Mouse (Mus musculus) hindbrain, embryonic 14.5 days (tissue): ENCODE data around the gene Ldb1. TPM values are rescaled to one million over a fixed set of nuclear protein-coding genes. Genes with fewer than 3 reads are reported as not detected.
"Not testable (repeated sequence)": the region's sequence is repeated elsewhere in the genome, so short reads cannot be mapped to it uniquely, and the experiment has no call there.

Source experiments
- ATAC-seq: fragments of 200-750 bp; cut with Nextera tagmentation; 2 replicates; pipeline ENCODE4 v1.8.0; 2017; ENCODE audit warnings: moderate number of reproducible peaks, mild to moderate bottlenecking, moderate TSS enrichment, moderate library complexity; ENCODE audit not compliant: low FRiP score
- DNase-seq: peaks from one replicate; pipeline ENCODE4 v3.0.0-alpha.2; 2015; ENCODE audit warnings: low spot score
- H3K27ac ChIP-seq: fragments of 300-500 bp; sonication (generic); 2 replicates; pipeline ENCODE4 v1.5.1; 2014; ENCODE audit warnings: mild to moderate bottlenecking, moderate library complexity
- H3K27me3 ChIP-seq: fragments of 300-500 bp; sonication (generic); 2 replicates; pipeline ENCODE4 v1.6.1; 2014; ENCODE audit warnings: mild to moderate bottlenecking, low read length, mixed read lengths; ENCODE audit not compliant: control insufficient read depth, insufficient read depth
- H3K36me3 ChIP-seq: fragments of 300-500 bp; sonication (generic); replicated peaks from 2 replicates; pipeline ENCODE4 v1.6.1; 2014; ENCODE audit not compliant: control insufficient read depth, insufficient read depth
- H3K4me1 ChIP-seq: fragments of 300-500 bp; sonication (generic); replicated peaks from 2 replicates; pipeline ENCODE4 v1.6.1; 2014; ENCODE audit warnings: antibody characterized with exemption, low read length, mixed read lengths; ENCODE audit not compliant: control insufficient read depth, insufficient read depth
- H3K4me2 ChIP-seq: fragments of 300-500 bp; sonication (generic); replicated peaks from 2 replicates; pipeline ENCODE4 v1.6.1; 2014; ENCODE audit warnings: mild to moderate bottlenecking, moderate library complexity
- H3K4me3 ChIP-seq: fragments of 300-500 bp; sonication (generic); replicated peaks from 2 replicates; pipeline ENCODE4 v1.5.1; 2014; ENCODE audit warnings: mild to moderate bottlenecking, low read length
- H3K9ac ChIP-seq: fragments of 300-500 bp; sonication (generic); 2 replicates; pipeline ENCODE4 v1.6.1; 2014
- H3K9me3 ChIP-seq: fragments of 300-500 bp; sonication (generic); 2 replicates; pipeline ENCODE4 v1.6.1; 2016; ENCODE audit warnings: low read length; ENCODE audit not compliant: control insufficient read depth
- WGBS: fragments of 180-500 bp; shearing (Covaris S2); extraction: QIAGEN DNeasy Blood & Tissue Kit; methylation state at CpG from one replicate; pipeline ENCODE4 v1.1.7; 2014; 5-methylcytosine and 5-hydroxymethylcytosine counted together
- polyA plus RNA-seq: library from polyadenylated mRNA; unstranded; fragments of >200 nt; fragmentation: Nextera tagmentation; extraction: Ambion mirVana; gene quantifications from 2 replicates; pipeline ENCODE4 v1.2.1, GENCODE M21; 2014

The Ldb1 gene
- polyA plus RNA-seq, 1 experiment from 2014 or later: 95.4 TPM

DNA sequence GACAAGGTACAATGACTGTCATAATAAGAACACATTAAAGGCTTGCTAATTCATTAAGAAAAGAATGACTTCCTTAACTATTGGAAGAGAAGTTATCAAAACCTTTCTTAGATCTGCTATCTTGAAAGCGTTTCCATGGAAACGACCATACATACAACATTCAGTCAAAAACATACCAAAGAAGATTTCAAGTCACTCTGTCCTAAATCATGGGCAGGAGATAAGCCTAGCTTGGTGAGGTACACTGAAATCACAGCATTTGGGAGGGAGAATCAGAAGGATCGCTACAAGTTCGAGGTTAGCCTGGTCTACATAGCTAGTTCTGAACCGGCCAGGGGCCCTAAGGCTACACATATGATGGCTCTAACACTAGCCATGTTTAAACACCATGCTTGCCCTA is 47.6 kb downstream of the Ldb1 start:
- peak overlapping the region; percentile 61 for H3K4me3 ChIP-seq

DNA sequence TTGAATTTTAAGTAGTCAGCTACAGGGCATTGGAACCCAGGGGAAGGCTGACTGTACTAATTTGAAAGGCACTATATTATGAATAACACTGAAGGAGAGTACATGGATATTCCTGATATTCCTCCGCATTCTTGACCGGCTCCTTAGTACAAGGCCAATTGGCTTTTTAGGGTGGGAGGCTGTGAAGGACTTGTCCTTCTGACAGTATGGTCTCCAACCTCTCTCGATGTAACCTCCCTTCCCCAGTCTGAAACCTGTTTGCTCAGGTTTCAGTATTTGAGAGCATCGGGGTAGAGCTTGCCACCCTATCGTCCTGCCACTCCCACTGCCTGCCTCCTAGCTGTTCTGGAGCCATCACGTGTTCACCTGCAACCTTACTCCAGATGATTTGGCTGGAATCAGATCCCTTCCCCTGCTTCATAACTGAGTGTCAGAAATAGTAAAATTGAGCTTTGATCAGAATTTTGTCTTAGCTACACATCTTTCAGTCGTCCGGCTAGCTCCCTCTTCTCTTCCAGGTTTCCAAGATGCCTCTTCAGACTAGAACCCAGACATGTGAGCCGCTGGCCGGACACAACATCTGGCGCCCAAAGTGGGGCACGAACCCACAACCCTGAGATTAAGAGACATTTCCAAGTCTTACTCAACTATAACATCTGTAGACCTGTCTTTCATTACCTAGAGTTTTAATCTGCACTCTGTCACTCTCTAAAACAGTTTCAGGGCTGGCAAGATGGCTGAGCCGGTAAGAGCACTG is 50.9 kb downstream of the Ldb1 start:
- DNase-seq: no peak
- Histone ChIP-seq H3K4me1 (peaks cover 11% of the 10 kb centered on the region), H3K9ac (no peak overlapping the region), H3K9me3 (no peaks in the 10 kb centered on the region), H3K27me3 (no peaks in the 10 kb centered on the region), H3K27ac (no peak overlapping the region), H3K36me3 (0 out of 2 replicates have a peak, but pooled peaks cover 3% of the 10 kb centered on the region), H3K4me3 (no peak overlapping the region), H3K4me2 (no peak overlapping the region)
- WGBS: 95% methylated on average over 13 of the region's 13 CpGs
- no peak for ATAC-seq

More for the DNA sequence above, 47.6 kb downstream of the Ldb1 start:
- WGBS: 67% methylated on average over 5 of the region's 5 CpGs
- Histone ChIP-seq H3K9ac (peak overlapping the region; percentile 93), H3K4me2 (peak overlapping the region; percentile 77), H3K27me3 (no peaks in the 10 kb centered on the region), H3K9me3 (no peaks in the 10 kb centered on the region), H3K36me3 (0 out of 2 replicates have a peak, but pooled peaks cover 3% of the 10 kb centered on the region), H3K4me1 (peaks cover 11% of the 10 kb centered on the region), H3K27ac (peak overlapping the region; percentile 97; the same call in 1 of the 2 replicates)
- DNase-seq: no peak
- no peak for ATAC-seq

DNA sequence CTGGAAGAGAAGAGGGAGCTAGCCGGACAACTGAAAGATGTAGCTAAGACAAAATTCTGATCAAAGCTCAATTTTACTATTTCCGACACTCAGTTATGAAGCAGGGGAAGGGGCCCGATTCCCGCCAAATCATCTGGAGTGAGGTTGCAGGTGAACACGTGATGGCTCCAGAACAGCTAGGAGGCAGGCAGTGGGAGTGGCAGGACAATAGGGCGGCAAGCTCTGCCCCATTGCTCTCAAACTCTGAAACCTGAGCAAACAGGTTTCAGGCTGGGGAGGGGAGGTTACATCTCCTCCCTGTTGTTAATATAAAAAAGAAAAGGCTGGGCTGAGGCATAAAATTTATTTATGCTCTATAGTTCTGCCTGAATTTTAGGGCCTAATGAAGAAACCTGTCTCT is 51.6 kb downstream of the Ldb1 start:
- not testable (repeated sequence) for DNase-seq, H3K27ac ChIP-seq, H3K9me3 ChIP-seq, H3K27me3 ChIP-seq, H3K4me2 ChIP-seq, ATAC-seq, H3K4me3 ChIP-seq, H3K36me3 ChIP-seq, H3K9ac ChIP-seq
- 91% methylated on average over 6 of the region's 6 CpGs for WGBS
- H3K4me1 ChIP-seq: peaks cover 11% of the 10 kb centered on the region

DNA sequence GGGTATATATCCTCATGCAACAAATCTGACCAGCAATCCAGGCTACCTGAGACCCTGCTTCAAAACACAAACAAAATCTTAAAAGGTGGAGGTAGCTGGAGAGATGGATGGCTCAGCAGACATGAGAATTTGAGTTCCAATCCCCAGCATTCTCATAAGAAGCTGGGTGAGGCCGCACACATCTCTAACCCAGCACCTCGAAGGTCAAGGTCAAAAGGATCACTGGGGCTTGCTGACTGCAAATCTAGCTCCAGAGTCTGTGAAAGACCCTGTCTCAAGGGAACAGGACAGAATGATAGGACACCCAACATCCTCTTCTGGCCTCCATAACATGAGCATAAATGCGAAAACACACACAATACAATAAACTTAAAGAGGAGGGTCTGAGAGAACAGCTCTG is 53.8 kb downstream of the Ldb1 start:
- ATAC-seq: no peak
- WGBS: 96% methylated on average over 3 of the region's 3 CpGs

DNA sequence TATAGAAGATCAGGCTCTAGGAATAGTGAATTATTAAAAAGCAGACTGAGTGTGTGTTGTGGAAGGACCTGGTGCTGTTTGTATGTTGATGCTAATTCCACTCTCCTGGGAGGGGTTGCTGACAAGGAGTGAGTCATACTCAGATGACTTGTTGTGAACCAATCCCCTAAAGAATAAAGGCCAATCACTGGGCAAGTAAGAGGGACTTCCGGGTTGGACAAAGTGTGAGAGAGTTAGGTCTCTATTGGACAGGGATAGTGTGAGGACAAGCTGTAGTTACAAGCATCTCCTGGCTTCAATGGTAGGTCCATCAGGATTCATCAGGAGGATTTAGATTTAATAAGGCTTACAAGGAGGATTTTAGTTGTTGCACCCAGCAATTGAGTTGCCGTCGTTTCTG is 56.8 kb downstream of the Ldb1 start:
- H3K9me3 ChIP-seq: no peaks in the 10 kb centered on the region
- H3K4me1 ChIP-seq: no peaks in the 10 kb centered on the region

More for the DNA sequence above, 53.8 kb downstream of the Ldb1 start:
- no peak for DNase-seq
- Histone ChIP-seq H3K4me3 (no peak overlapping the region), H3K9ac (no peak overlapping the region), H3K4me1 (no peaks in the 10 kb centered on the region), H3K9me3 (no peaks in the 10 kb centered on the region), H3K4me2 (no peak overlapping the region), H3K27me3 (no peaks in the 10 kb centered on the region), H3K27ac (no peak overlapping the region), H3K36me3 (0 out of 2 replicates have a peak, but pooled peaks cover 7% of the 10 kb centered on the region)

DNA sequence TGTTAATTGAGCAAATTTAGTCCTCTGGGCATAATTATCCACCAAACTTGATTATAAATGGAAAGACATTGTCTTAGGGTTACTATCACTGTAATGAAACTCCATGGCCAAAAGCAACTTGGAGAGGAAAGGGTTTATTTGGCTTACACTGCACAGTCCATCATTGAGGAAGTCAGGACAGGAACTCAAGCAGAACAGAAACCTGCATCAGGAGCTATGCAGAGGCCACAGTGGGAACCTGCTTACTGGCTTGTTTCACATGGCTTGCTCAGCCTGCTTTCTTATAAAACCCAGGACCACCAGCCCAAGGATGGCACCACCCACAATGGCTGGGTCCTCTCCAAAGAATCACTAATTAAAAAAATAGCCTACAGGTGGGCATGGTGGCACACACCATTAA is 60.6 kb downstream of the Ldb1 start:
- Histone ChIP-seq H3K4me1 (no peaks in the 10 kb centered on the region), H3K9me3 (no peaks in the 10 kb centered on the region)
- ATAC-seq: no peak

More for the DNA sequence above, 56.8 kb downstream of the Ldb1 start:
- no peak for DNase-seq
- H3K4me3 ChIP-seq: no peak overlapping the region
- H3K4me2 ChIP-seq: no peak overlapping the region
- H3K27ac ChIP-seq: no peak overlapping the region
- H3K36me3 ChIP-seq: 0 out of 2 replicates have a peak, but pooled peaks cover 4% of the 10 kb centered on the region
- no peak for ATAC-seq
- no peak overlapping the region for H3K9ac ChIP-seq
- WGBS: 96% methylated on average over 3 of the region's 3 CpGs
- no peaks in the 10 kb centered on the region for H3K27me3 ChIP-seq

More for the DNA sequence above, 60.6 kb downstream of the Ldb1 start:
- no peak overlapping the region for H3K4me3 ChIP-seq
- no peak overlapping the region for H3K9ac ChIP-seq
- no peak overlapping the region for H3K4me2 ChIP-seq
- no peak for DNase-seq
- H3K27me3 ChIP-seq: no peaks in the 10 kb centered on the region
- H3K36me3 ChIP-seq: 0 out of 2 replicates have a peak, but pooled peaks cover 4% of the 10 kb centered on the region
- no peak overlapping the region for H3K27ac ChIP-seq

Other genes with a start within 250 kb of the Ldb1 start
- 14.1 and 17.6 TPM in 2 replicates for gene Kcnip2, start 229.2 kb downstream of the Ldb1 start, polyA plus RNA-seq
- 17.7 and 18.7 TPM in 2 replicates for gene Armh3, start 46.7 kb downstream of the Ldb1 start, polyA plus RNA-seq
- gene Hps6, start 41.7 kb downstream of the Ldb1 start, polyA plus RNA-seq: 2.9 and 3.1 TPM in 2 replicates
- gene Pprc1, start 328 bp downstream of the Ldb1 start, polyA plus RNA-seq: 19.1 and 29.6 TPM in 2 replicates
- 58.1 and 63.2 TPM in 2 replicates for gene Nolc1, start 30.6 kb upstream of the Ldb1 start, polyA plus RNA-seq
- gene Elovl3, start 86.7 kb upstream of the Ldb1 start, polyA plus RNA-seq: not detected in 2 replicates
- gene Pitx3, start 103.1 kb upstream of the Ldb1 start, polyA plus RNA-seq: not detected in 2 replicates
- gene Gbf1, start 107.3 kb upstream of the Ldb1 start, polyA plus RNA-seq: 64.5 and 68.3 TPM in 2 replicates